Mouse (Mus musculus): ENCODE measurements at regions not wholly inside any gene's neighbourhood (a gene's known extent, or its start where the extent isn't known, plus 50 kb on each side); places are given as distances from the start of the nearest gene placed in this dataset.

- TF ChIP-seq POLR2A (IDR thresholded peaks at IDR 0.05; ENCODE audit: borderline replicate concordance, insufficient read depth, low read length) = no peak
- no peak for TF ChIP-seq CTCF (IDR thresholded peaks at IDR 0.05; ENCODE audit: borderline replicate concordance, insufficient read depth, low read depth, low read length)
These were observed 119.0 kb downstream of the Slc38a6 start for GRCm38 (mm10) chr12:73405583-73405982.

Data from cerebellum, adult 2 months (tissue).